Comparison of ENCODE assay signal across 31 mouse cellular contexts in genomic region chr6:55354456-55355117, GRCm38 (mm10). TPM values are rescaled to one million over a fixed set of nuclear protein-coding genes. Genes with fewer than 3 reads are reported as not detected.
A peak's percentile ranks its signal among the peaks of the same experiment; 100 is the strongest.
DNase-seq lines count a peak whose midpoint lies in the region; ATAC-seq and TF ChIP-seq lines count a peak whose summit lies in the region.
"Had no signal": no experiment of that assay in that cellular context is flagged by ENCODE, and none has a peak within 500 bp of the region (broad histone marks: within the 10 kb centered on the region; RNA-seq: fewer than 3 reads in every experiment).

No protein-coding gene starts in this region.

- no peak for ATAC-seq in forebrain, embryonic 11.5 days (replicated peaks; ENCODE audit: low FRiP score)
- ATAC-seq in forebrain, embryonic 13.5 days, result no peak
- 0 out of 2 replicates have a peak, but pooled peaks have one; percentile 23 for ATAC-seq in intestine, embryonic 15.5 days
- ATAC-seq in intestine, postnatal 0 days, result no peak
- peak; percentile 25 for ATAC-seq in intestine, embryonic 16.5 days
- ATAC-seq in neural tube, embryonic 15.5 days (ENCODE audit: low FRiP score), result no peak
- ATAC-seq: forebrain, embryonic 16.5 days; hindbrain, embryonic 16.5 days; midbrain, embryonic 13.5 days had no signal

- TF ChIP-seq CTCF in intestine, postnatal 0 days (IDR thresholded peaks at IDR 0.05; ENCODE audit: low read depth), result no peak
- no peak for TF ChIP-seq CTCF in kidney, adult 2 months (conservative IDR thresholded peaks at IDR 0.05; ENCODE audit: insufficient read depth, insufficient read length, low read depth, low read length)

- no peaks in the 10 kb centered on the region for H3K9me3 ChIP-seq in forebrain, embryonic 11.5 days (ENCODE audit: control insufficient read depth, low read length)
- H3K9me3 ChIP-seq in forebrain, embryonic 13.5 days (replicated peaks), result no peaks in the 10 kb centered on the region; the same call in 1 of the 2 replicates
- no peaks in the 10 kb centered on the region for H3K9me3 ChIP-seq in intestine, embryonic 15.5 days
- H3K9me3 ChIP-seq in intestine, postnatal 0 days (ENCODE audit: control insufficient read depth), result no peaks in the 10 kb centered on the region
- H3K9me3 ChIP-seq in intestine, embryonic 16.5 days (ENCODE audit: control insufficient read depth, low read length), result no peaks in the 10 kb centered on the region
- no peaks in the 10 kb centered on the region for H3K9me3 ChIP-seq in neural tube, embryonic 15.5 days (replicated peaks)
- H3K9me3 ChIP-seq: embryonic facial prominence, embryonic 15.5 days; megakaryocyte, embryonic 14.5 days; stomach, embryonic 15.5 days had no signal

- no peaks in the 10 kb centered on the region for H3K36me3 ChIP-seq in forebrain, embryonic 11.5 days (ENCODE audit: control insufficient read depth, insufficient read depth, low read length)
- no peaks in the 10 kb centered on the region for H3K36me3 ChIP-seq in forebrain, embryonic 13.5 days (ENCODE audit: poor library complexity, severe bottlenecking)
- H3K36me3 ChIP-seq in intestine, embryonic 15.5 days, result no peaks in the 10 kb centered on the region
- H3K36me3 ChIP-seq in intestine, postnatal 0 days (ENCODE audit: control insufficient read depth, insufficient read depth), result no peaks in the 10 kb centered on the region
- no peaks in the 10 kb centered on the region for H3K36me3 ChIP-seq in intestine, embryonic 16.5 days (ENCODE audit: control insufficient read depth, insufficient read depth, low read length)
- H3K36me3 ChIP-seq in neural tube, embryonic 15.5 days, result no peaks in the 10 kb centered on the region
- H3K36me3 ChIP-seq in kidney, adult 2 months (ENCODE audit: control insufficient read depth, insufficient read depth, low read length), result no peaks in the 10 kb centered on the region
- H3K36me3 ChIP-seq: embryonic facial prominence, embryonic 10.5 days; embryonic facial prominence, embryonic 15.5 days; heart, embryonic 12.5 days; hindbrain, embryonic 10.5 days; midbrain, embryonic 13.5 days; neural tube, embryonic 13.5 days; stomach, embryonic 15.5 days had no signal

- no peak for TF ChIP-seq POLR2A in kidney, adult 2 months (IDR thresholded peaks at IDR 0.05; ENCODE audit: low read depth, low read length)

- H3K27ac ChIP-seq in forebrain, embryonic 11.5 days (ENCODE audit: low read depth, low read length), result no peak overlapping the region
- H3K27ac ChIP-seq in forebrain, embryonic 13.5 days, result no peak overlapping the region; the same call in 1 of the 2 replicates
- H3K27ac ChIP-seq in intestine, embryonic 15.5 days, result no peak overlapping the region
- no peak overlapping the region for H3K27ac ChIP-seq in intestine, postnatal 0 days (ENCODE audit: low read depth, low read length)
- no peak overlapping the region for H3K27ac ChIP-seq in intestine, embryonic 16.5 days (ENCODE audit: low read length)
- no peak overlapping the region for H3K27ac ChIP-seq in neural tube, embryonic 15.5 days (replicated peaks)
- no peak overlapping the region for H3K27ac ChIP-seq in kidney, adult 2 months (ENCODE audit: insufficient read depth, low read depth, low read length)
- H3K27ac ChIP-seq: embryonic facial prominence, embryonic 10.5 days; embryonic facial prominence, embryonic 15.5 days; hindbrain, embryonic 10.5 days; midbrain, embryonic 13.5 days; neural tube, embryonic 13.5 days; stomach, embryonic 15.5 days had no signal

- H3K4me1 ChIP-seq in forebrain, embryonic 11.5 days (replicated peaks; ENCODE audit: control insufficient read depth, insufficient read depth, low read length), result 0 out of 2 replicates have a peak, but pooled peaks cover 4% of the 10 kb centered on the region
- peaks cover 9% of the 10 kb centered on the region for H3K4me1 ChIP-seq in forebrain, embryonic 13.5 days
- H3K4me1 ChIP-seq in intestine, embryonic 15.5 days (replicated peaks), result peaks cover 17% of the 10 kb centered on the region; the same call in 1 of the 2 replicates
- peaks cover 7% of the 10 kb centered on the region; the same call in 1 of the 2 replicates for H3K4me1 ChIP-seq in intestine, postnatal 0 days (replicated peaks; ENCODE audit: control insufficient read depth, insufficient read depth, low read length)
- H3K4me1 ChIP-seq in intestine, embryonic 16.5 days (ENCODE audit: control insufficient read depth, insufficient read depth, low read length), result peaks cover 15% of the 10 kb centered on the region
- no peaks in the 10 kb centered on the region for H3K4me1 ChIP-seq in neural tube, embryonic 15.5 days
- H3K4me1 ChIP-seq in kidney, adult 2 months (ENCODE audit: control insufficient read depth, insufficient read depth, low read length), result 0 out of 2 replicates have a peak, but pooled peaks cover 3% of the 10 kb centered on the region
- H3K4me1 ChIP-seq: midbrain, embryonic 13.5 days had no signal

- WGBS in forebrain, embryonic 11.5 days, result 70% methylated on average over 4 of the region's 4 CpGs
- 65% methylated on average over 4 of the region's 4 CpGs for WGBS in forebrain, embryonic 13.5 days
- 69% methylated on average over 4 of the region's 4 CpGs for WGBS in intestine, embryonic 15.5 days
- WGBS in intestine, postnatal 0 days, result 62% methylated on average over 4 of the region's 4 CpGs
- 70% methylated on average over 4 of the region's 4 CpGs for WGBS in intestine, embryonic 16.5 days
- 73% methylated on average over 4 of the region's 4 CpGs for WGBS in neural tube, embryonic 15.5 days
- WGBS in kidney, adult 2 months, result 79% methylated on average over 4 of the region's 4 CpGs

- H3K27me3 ChIP-seq in forebrain, embryonic 11.5 days (ENCODE audit: control insufficient read depth, insufficient read depth, low read length), result no peaks in the 10 kb centered on the region
- H3K27me3 ChIP-seq in forebrain, embryonic 13.5 days, result no peaks in the 10 kb centered on the region
- H3K27me3 ChIP-seq in intestine, embryonic 15.5 days (replicated peaks), result no peaks in the 10 kb centered on the region
- no peaks in the 10 kb centered on the region for H3K27me3 ChIP-seq in intestine, postnatal 0 days (replicated peaks; ENCODE audit: control insufficient read depth, insufficient read depth, low read length)
- H3K27me3 ChIP-seq in intestine, embryonic 16.5 days (replicated peaks; ENCODE audit: control insufficient read depth, insufficient read depth, low read length), result no peaks in the 10 kb centered on the region
- no peaks in the 10 kb centered on the region for H3K27me3 ChIP-seq in neural tube, embryonic 15.5 days (replicated peaks)
- H3K27me3 ChIP-seq in kidney, adult 2 months (replicated peaks; ENCODE audit: control insufficient read depth, insufficient read depth, low read length), result no peaks in the 10 kb centered on the region
- H3K27me3 ChIP-seq: embryonic facial prominence, embryonic 15.5 days; megakaryocyte, embryonic 14.5 days; midbrain, embryonic 13.5 days; neural tube, embryonic 13.5 days; stomach, embryonic 15.5 days had no signal

- peak; percentile 34 for DNase-seq in forebrain, embryonic 11.5 days (ENCODE audit: low spot score)
- peak; percentile 46 for DNase-seq in ES-CJ7 (ENCODE audit: low read depth, low spot score)
- no peak for DNase-seq in kidney, adult 2 months
- DNase-seq: adrenal gland, adult 8-10 months; cerebellum, adult 8-10 months; cerebellum, postnatal 25 days; layer of hippocampus, postnatal 36 days; left cerebral cortex, postnatal 4 days; lung, adult 18-20 months; lung, postnatal 4 days; retina, postnatal 1 day; right cerebral cortex, postnatal 14 days; thymus, adult 18-20 months; thymus, postnatal 25 days had no signal

- H3K4me3 ChIP-seq in forebrain, embryonic 11.5 days (ENCODE audit: low read depth, low read length), result no peak overlapping the region
- H3K4me3 ChIP-seq in forebrain, embryonic 13.5 days, result no peak overlapping the region
- H3K4me3 ChIP-seq in intestine, embryonic 15.5 days (replicated peaks), result no peak overlapping the region
- no peak overlapping the region for H3K4me3 ChIP-seq in intestine, postnatal 0 days (ENCODE audit: low read depth, low read length)
- H3K4me3 ChIP-seq in intestine, embryonic 16.5 days (ENCODE audit: low read length), result no peak overlapping the region
- H3K4me3 ChIP-seq in neural tube, embryonic 15.5 days (replicated peaks), result no peak overlapping the region
- no peak overlapping the region for H3K4me3 ChIP-seq in kidney, adult 2 months (ENCODE audit: insufficient read depth, low read depth, low read length)
- H3K4me3 ChIP-seq: embryonic facial prominence, embryonic 10.5 days; embryonic facial prominence, embryonic 15.5 days; heart, embryonic 12.5 days; hindbrain, embryonic 10.5 days; megakaryocyte, embryonic 14.5 days; midbrain, embryonic 13.5 days; neural tube, embryonic 13.5 days; stomach, embryonic 15.5 days had no signal

- H3K9ac ChIP-seq in forebrain, embryonic 11.5 days (ENCODE audit: low read length), result no peak overlapping the region
- H3K9ac ChIP-seq in forebrain, embryonic 13.5 days, result no peak overlapping the region
- H3K9ac ChIP-seq in intestine, embryonic 15.5 days, result no peak overlapping the region
- H3K9ac ChIP-seq in intestine, postnatal 0 days (ENCODE audit: low read depth, low read length), result no peak overlapping the region
- H3K9ac ChIP-seq in intestine, embryonic 16.5 days (ENCODE audit: low read depth, low read length), result no peak overlapping the region
- no peak overlapping the region for H3K9ac ChIP-seq in neural tube, embryonic 15.5 days (replicated peaks)
- H3K9ac ChIP-seq: embryonic facial prominence, embryonic 15.5 days; heart, embryonic 12.5 days; midbrain, embryonic 13.5 days; neural tube, embryonic 13.5 days; stomach, embryonic 15.5 days had no signal

- H3K4me2 ChIP-seq in forebrain, embryonic 11.5 days (ENCODE audit: low read depth, low read length, severe bottlenecking), result no peak overlapping the region
- no peak overlapping the region for H3K4me2 ChIP-seq in forebrain, embryonic 13.5 days
- no peak overlapping the region for H3K4me2 ChIP-seq in intestine, embryonic 15.5 days (replicated peaks)
- no peak overlapping the region for H3K4me2 ChIP-seq in intestine, postnatal 0 days (replicated peaks; ENCODE audit: low read depth)
- H3K4me2 ChIP-seq in intestine, embryonic 16.5 days (ENCODE audit: low read depth, low read length), result no peak overlapping the region
- H3K4me2 ChIP-seq in neural tube, embryonic 15.5 days, result no peak overlapping the region
- H3K4me2 ChIP-seq: embryonic facial prominence, embryonic 15.5 days; heart, embryonic 12.5 days; midbrain, embryonic 13.5 days; neural tube, embryonic 13.5 days; stomach, embryonic 15.5 days had no signal

RNA-seq across cellular contexts. Expression of gene Aqp1, which starts 18.4 kb away (rescaled TPM):
- 0.61 and 0.92 TPM in 2 replicates for polyA plus RNA-seq in forebrain, embryonic 11.5 days (2014; fragmentation: Nextera tagmentation; extraction: Ambion mirVana)
- polyA plus RNA-seq in forebrain, embryonic 13.5 days (2015; fragmentation: Nextera tagmentation; extraction: Ambion mirVana), result 1.7 and 4.2 TPM in 2 replicates
- 16.4 and 20.0 TPM in 2 replicates for polyA plus RNA-seq in intestine, embryonic 15.5 days (2015; fragmentation: Nextera tagmentation; extraction: Ambion mirVana)
- 19.0 and 20.4 TPM in 2 replicates for polyA plus RNA-seq in intestine, postnatal 0 days (2015; fragmentation: Nextera tagmentation; extraction: Ambion mirVana)
- 21.8 and 23.2 TPM in 2 replicates for polyA plus RNA-seq in intestine, embryonic 16.5 days (2015; fragmentation: Nextera tagmentation; extraction: Ambion mirVana)
- 7.4 and 11.5 TPM in 2 replicates for polyA plus RNA-seq in neural tube, embryonic 15.5 days (2015; fragmentation: Nextera tagmentation; extraction: Ambion mirVana)
- polyA plus RNA-seq in kidney, adult 2 months (2012; rRNA removed), result 1,148 and 1,467 TPM in 2 replicates

RNA-seq across cellular contexts. Expression of gene Ghrhr, which starts 21.5 kb away (rescaled TPM):
- not detected in 2 replicates for polyA plus RNA-seq in forebrain, embryonic 11.5 days (2014; fragmentation: Nextera tagmentation; extraction: Ambion mirVana)
- polyA plus RNA-seq in forebrain, embryonic 13.5 days (2015; fragmentation: Nextera tagmentation; extraction: Ambion mirVana), result not detected in 2 replicates
- 0.23 and 0.34 TPM in 2 replicates for polyA plus RNA-seq in intestine, embryonic 15.5 days (2015; fragmentation: Nextera tagmentation; extraction: Ambion mirVana)
- 0.17 TPM in 1 of 2 replicates, not detected in the other for polyA plus RNA-seq in intestine, postnatal 0 days (2015; fragmentation: Nextera tagmentation; extraction: Ambion mirVana)
- 0.32 and 0.46 TPM in 2 replicates for polyA plus RNA-seq in intestine, embryonic 16.5 days (2015; fragmentation: Nextera tagmentation; extraction: Ambion mirVana)
- polyA plus RNA-seq in neural tube, embryonic 15.5 days (2015; fragmentation: Nextera tagmentation; extraction: Ambion mirVana), result not detected in 2 replicates
- polyA plus RNA-seq in kidney, adult 2 months (2012; rRNA removed), result 0.36 and 0.61 TPM in 2 replicates
- polyA plus RNA-seq: embryonic facial prominence, embryonic 10.5 days; embryonic facial prominence, embryonic 15.5 days; forebrain, embryonic 16.5 days; heart, embryonic 12.5 days; heart, postnatal 0 days; hindbrain, embryonic 10.5 days; hindbrain, embryonic 16.5 days; limb, embryonic 14.5 days; midbrain, embryonic 13.5 days; neural tube, embryonic 13.5 days; stomach, embryonic 15.5 days had no signal

Comparison
In these comparisons a context has a peak if more than half of its experiments do, and no peak if none do; other contexts are left out.
1. ATAC-seq: peak in intestine, embryonic 15.5 days (single experiment) and intestine, embryonic 16.5 days (single experiment); none in forebrain, embryonic 11.5 days (single experiment), forebrain, embryonic 13.5 days (single experiment), intestine, postnatal 0 days (single experiment) and neural tube, embryonic 15.5 days (single experiment).
2. RNA of gene Aqp1, which starts 18.4 kb away (polyA plus RNA-seq): 1,148 to 1,467 TPM in kidney, adult 2 months; 21.8 to 23.2 TPM in intestine, embryonic 16.5 days, 19.0 to 20.4 TPM in intestine, postnatal 0 days, 16.4 to 20.0 TPM in intestine, embryonic 15.5 days, 7.4 to 11.5 TPM in neural tube, embryonic 15.5 days, 1.7 to 4.2 TPM in forebrain, embryonic 13.5 days and 0.61 to 0.92 TPM in forebrain, embryonic 11.5 days; every median in the first group is over 10 times any median in the second.